Mouse (Mus musculus): ENCODE results near the gene Rassf8. TPM values are rescaled to one million over a fixed set of nuclear protein-coding genes. Genes with fewer than 3 reads are reported as not detected.
A peak's percentile ranks its signal among the peaks of the same experiment; 100 is the strongest.

Gene Rassf8
- polyA plus RNA-seq, 1 experiment from 2014 or later: 7.4 TPM

GRCm38 (mm10) chr6:145763051-145763450, 16.5 kb downstream of the Rassf8 start:
- H3K4me3 ChIP-seq: no peak overlapping the region
- ATAC-seq (ENCODE audit: extremely low read depth, insufficient number of reproducible peaks, low FRiP score, low TSS enrichment): no peak
- peaks cover 99% of the 10 kb centered on the region for H3K4me1 ChIP-seq
- no peak overlapping the region for H3K9ac ChIP-seq
- no peaks in the 10 kb centered on the region for H3K36me3 ChIP-seq
- H3K4me2 ChIP-seq: 0 out of 2 replicates have a peak overlapping the region, but pooled peaks have one; percentile 13
- no peaks in the 10 kb centered on the region for H3K9me3 ChIP-seq
- no peaks in the 10 kb centered on the region for H3K27me3 ChIP-seq (replicated peaks)
- peak overlapping the region; percentile 55 for H3K27ac ChIP-seq (replicated peaks)
- WGBS: 61% methylated on average over 4 of the region's 4 CpGs

- no peak for ATAC-seq (ENCODE audit: extremely low read depth, insufficient number of reproducible peaks, low FRiP score, low TSS enrichment)
- Histone ChIP-seq H3K9ac (peak overlapping the region; percentile 65), H3K4me3 (no peak overlapping the region), H3K4me2 (0 out of 2 replicates have a peak overlapping the region, but pooled peaks have one; percentile 18), H3K9me3 (no peaks in the 10 kb centered on the region), H3K27me3 (replicated peaks) (no peaks in the 10 kb centered on the region), H3K36me3 (no peaks in the 10 kb centered on the region), H3K27ac (replicated peaks) (peak overlapping the region; percentile 55), H3K4me1 (peaks cover 96% of the 10 kb centered on the region)
- WGBS: 38% methylated on average over 7 of the region's 7 CpGs
Observed at GRCm38 (mm10) chr6:145765011-145765410, 18.5 kb downstream of the Rassf8 start.

- Histone ChIP-seq H3K27me3 (replicated peaks) (no peaks in the 10 kb centered on the region), H3K4me2 (no peak overlapping the region), H3K9ac (no peak overlapping the region), H3K27ac (replicated peaks) (peak overlapping the region; percentile 98), H3K4me1 (peaks cover 92% of the 10 kb centered on the region), H3K4me3 (no peak overlapping the region), H3K9me3 (no peaks in the 10 kb centered on the region), H3K36me3 (no peaks in the 10 kb centered on the region)
- WGBS: 69% methylated on average over 6 of the region's 6 CpGs
- no peak for ATAC-seq (ENCODE audit: extremely low read depth, insufficient number of reproducible peaks, low FRiP score, low TSS enrichment)
Observed at GRCm38 (mm10) chr6:145766971-145767370, 20.4 kb downstream of the Rassf8 start.

GRCm38 (mm10) chr6:145767637-145768036, 21.1 kb downstream of the Rassf8 start:
- 61% methylated on average over 5 of the region's 5 CpGs for WGBS
- Histone ChIP-seq H3K36me3 (no peaks in the 10 kb centered on the region), H3K9me3 (no peaks in the 10 kb centered on the region), H3K27ac (replicated peaks) (peak overlapping the region; percentile 98), H3K4me2 (no peak overlapping the region), H3K4me1 (peaks cover 86% of the 10 kb centered on the region), H3K4me3 (no peak overlapping the region), H3K9ac (no peak overlapping the region), H3K27me3 (replicated peaks) (no peaks in the 10 kb centered on the region)
- ATAC-seq (ENCODE audit: extremely low read depth, insufficient number of reproducible peaks, low FRiP score, low TSS enrichment): no peak

- no peak overlapping the region for H3K4me3 ChIP-seq
Observed at GRCm38 (mm10) chr6:145768671-145769292, 22.2 kb downstream of the Rassf8 start.

GRCm38 (mm10) chr6:145769855-145770254, 23.3 kb downstream of the Rassf8 start:
- peaks cover 68% of the 10 kb centered on the region for H3K4me1 ChIP-seq
- H3K27ac ChIP-seq (replicated peaks): peak overlapping the region; percentile 98
- no peak overlapping the region for H3K4me3 ChIP-seq
- H3K4me2 ChIP-seq: no peak overlapping the region
- no peaks in the 10 kb centered on the region for H3K27me3 ChIP-seq (replicated peaks)
- H3K9ac ChIP-seq: peak overlapping the region; percentile 44
- 60% methylated on average over 11 of the region's 11 CpGs for WGBS
- no peaks in the 10 kb centered on the region for H3K9me3 ChIP-seq
- no peaks in the 10 kb centered on the region for H3K36me3 ChIP-seq
- ATAC-seq (ENCODE audit: extremely low read depth, insufficient number of reproducible peaks, low FRiP score, low TSS enrichment): no peak

More at GRCm38 (mm10) chr6:145768671-145769292, 22.2 kb downstream of the Rassf8 start:
- no peaks in the 10 kb centered on the region for H3K36me3 ChIP-seq
- peak overlapping the region; percentile 47 for H3K4me2 ChIP-seq
- peak; percentile 82 for ATAC-seq (ENCODE audit: extremely low read depth, insufficient number of reproducible peaks, low FRiP score, low TSS enrichment)
- H3K9ac ChIP-seq: peak overlapping the region; percentile 77
- H3K4me1 ChIP-seq: peaks cover 79% of the 10 kb centered on the region
- 23% methylated on average over 10 of the region's 10 CpGs for WGBS
- H3K27ac ChIP-seq (replicated peaks): peak overlapping the region; percentile 98
- no peaks in the 10 kb centered on the region for H3K27me3 ChIP-seq (replicated peaks)
- no peaks in the 10 kb centered on the region for H3K9me3 ChIP-seq

GRCm38 (mm10) chr6:145770272-145771000, 23.9 kb downstream of the Rassf8 start:
- ATAC-seq (ENCODE audit: extremely low read depth, insufficient number of reproducible peaks, low FRiP score, low TSS enrichment): no peak
- WGBS: 38% methylated on average over 18 of the region's 18 CpGs
- no peak overlapping the region for H3K4me2 ChIP-seq
- no peak overlapping the region for H3K4me3 ChIP-seq
- H3K36me3 ChIP-seq: no peaks in the 10 kb centered on the region
- H3K27ac ChIP-seq (replicated peaks): peak overlapping the region; percentile 98
- no peaks in the 10 kb centered on the region for H3K27me3 ChIP-seq (replicated peaks)
- peak overlapping the region; percentile 44 for H3K9ac ChIP-seq
- no peaks in the 10 kb centered on the region for H3K9me3 ChIP-seq
- H3K4me1 ChIP-seq: peaks cover 62% of the 10 kb centered on the region

- H3K9ac ChIP-seq: no peak overlapping the region
- H3K4me3 ChIP-seq: no peak overlapping the region
- ATAC-seq (ENCODE audit: extremely low read depth, insufficient number of reproducible peaks, low FRiP score, low TSS enrichment): no peak
- H3K4me2 ChIP-seq: no peak overlapping the region
- WGBS: 75% methylated on average over 2 of the region's 2 CpGs
- no peaks in the 10 kb centered on the region for H3K9me3 ChIP-seq
- no peaks in the 10 kb centered on the region for H3K27me3 ChIP-seq (replicated peaks)
- no peaks in the 10 kb centered on the region for H3K36me3 ChIP-seq
- H3K4me1 ChIP-seq: peaks cover 53% of the 10 kb centered on the region
- H3K27ac ChIP-seq (replicated peaks): no peak overlapping the region
Observed at GRCm38 (mm10) chr6:145774436-145774835, 27.9 kb downstream of the Rassf8 start.

- 76% methylated on average over 4 of the region's 4 CpGs for WGBS
- Histone ChIP-seq H3K9ac (no peak overlapping the region), H3K4me3 (no peak overlapping the region), H3K36me3 (no peaks in the 10 kb centered on the region), H3K27ac (replicated peaks) (no peak overlapping the region), H3K4me1 (peaks cover 54% of the 10 kb centered on the region), H3K27me3 (replicated peaks) (no peaks in the 10 kb centered on the region), H3K4me2 (no peak overlapping the region), H3K9me3 (no peaks in the 10 kb centered on the region)
- no peak for ATAC-seq (ENCODE audit: extremely low read depth, insufficient number of reproducible peaks, low FRiP score, low TSS enrichment)
Observed at GRCm38 (mm10) chr6:145776241-145776640, 29.7 kb downstream of the Rassf8 start.

- Histone ChIP-seq H3K4me3 (no peak overlapping the region), H3K36me3 (no peaks in the 10 kb centered on the region), H3K27ac (replicated peaks) (peak overlapping the region; percentile 54), H3K9me3 (no peaks in the 10 kb centered on the region), H3K4me1 (peaks cover 65% of the 10 kb centered on the region), H3K27me3 (replicated peaks) (no peaks in the 10 kb centered on the region), H3K9ac (peak overlapping the region; percentile 42; the same call in 1 of the 2 replicates), H3K4me2 (peak overlapping the region; percentile 22; the same call in 1 of the 2 replicates)
- no peak for ATAC-seq (ENCODE audit: extremely low read depth, insufficient number of reproducible peaks, low FRiP score, low TSS enrichment)
- 17% methylated on average over 6 of the region's 6 CpGs for WGBS
Observed at GRCm38 (mm10) chr6:145779383-145779782, 32.8 kb downstream of the Rassf8 start.

GRCm38 (mm10) chr6:145780180-145780802, 33.7 kb downstream of the Rassf8 start:
- Histone ChIP-seq H3K9ac (no peak overlapping the region), H3K36me3 (no peaks in the 10 kb centered on the region), H3K9me3 (no peaks in the 10 kb centered on the region), H3K27ac (replicated peaks) (0 out of 2 replicates have a peak overlapping the region, but pooled peaks have one; percentile 41), H3K4me3 (no peak overlapping the region), H3K4me2 (no peak overlapping the region), H3K27me3 (replicated peaks) (no peaks in the 10 kb centered on the region), H3K4me1 (peaks cover 65% of the 10 kb centered on the region)
- ATAC-seq (ENCODE audit: extremely low read depth, insufficient number of reproducible peaks, low FRiP score, low TSS enrichment): 0 out of 2 replicates have a peak, but pooled peaks have one; percentile 31
- WGBS: 40% methylated on average over 8 of the region's 8 CpGs
